Mouse (Mus musculus) heart, embryonic 15.5 days (tissue): ENCODE results near the gene Pde5a. TPM values are rescaled to one million over a fixed set of nuclear protein-coding genes. Genes with fewer than 3 reads are reported as not detected.

Experiments used
- ATAC-seq: fragments of 200-750 bp; cut with Nextera tagmentation; replicated peaks from 2 replicates; pipeline ENCODE4 v1.8.0; 2017; ENCODE audit warnings: low read depth, moderate TSS enrichment; ENCODE audit not compliant: insufficient number of reproducible peaks, insufficient read depth, low FRiP score
- H3K27ac ChIP-seq: fragments of 300-500 bp; sonication (generic); 2 replicates; pipeline ENCODE4 v1.5.1; 2015; ENCODE audit warnings: mild to moderate bottlenecking, inconsistent platforms
- H3K27me3 ChIP-seq: fragments of 300-500 bp; sonication (generic); 2 replicates; pipeline ENCODE4 v1.6.1; 2015; ENCODE audit warnings: inconsistent platforms
- H3K36me3 ChIP-seq: fragments of 300-500 bp; sonication (generic); 2 replicates; pipeline ENCODE4 v1.6.1; 2015; ENCODE audit warnings: mild to moderate bottlenecking, inconsistent platforms
- H3K4me1 ChIP-seq: fragments of 300-500 bp; sonication (generic); replicated peaks from 2 replicates; pipeline ENCODE4 v1.6.1; 2015; ENCODE audit warnings: inconsistent platforms
- H3K4me2 ChIP-seq: fragments of 300-500 bp; sonication (generic); 2 replicates; pipeline ENCODE4 v1.6.1; 2015; ENCODE audit warnings: inconsistent platforms, mild to moderate bottlenecking, moderate library complexity
- H3K4me3 ChIP-seq: fragments of 300-500 bp; sonication (generic); 2 replicates; pipeline ENCODE4 v1.5.1; 2015; ENCODE audit warnings: mild to moderate bottlenecking, inconsistent platforms
- H3K9ac ChIP-seq: fragments of 300-500 bp; sonication (generic); 2 replicates; pipeline ENCODE4 v1.6.1; 2015; ENCODE audit warnings: mild to moderate bottlenecking, inconsistent platforms
- H3K9me3 ChIP-seq: fragments of 300-500 bp; sonication (generic); replicated peaks from 2 replicates; pipeline ENCODE4 v1.6.1; 2016; ENCODE audit warnings: inconsistent platforms
- WGBS: fragments of 180-500 bp; shearing (Covaris S2); methylation state at CpG from one replicate; pipeline ENCODE4 v1.1.7; 2015; ENCODE audit warnings: mixed read lengths; 5-methylcytosine and 5-hydroxymethylcytosine counted together
- polyA plus RNA-seq: library from polyadenylated mRNA; unstranded; fragments of >200 nt; fragmentation: Nextera tagmentation; extraction: Ambion mirVana; gene quantifications from 2 replicates; pipeline ENCODE4 v1.2.1, GENCODE M21; 2015

Pde5a gene
- polyA plus RNA-seq, 1 experiment from 2014 or later, result 2.6 TPM

GRCm38 (mm10) chr3:122766930-122767329 is 38.2 kb downstream of the Pde5a start:
- Histone ChIP-seq H3K9me3 (no peaks in the 10 kb centered on the region), H3K4me2 (no peak overlapping the region), H3K27me3 (no peaks in the 10 kb centered on the region), H3K36me3 (no peaks in the 10 kb centered on the region), H3K4me3 (no peak overlapping the region), H3K9ac (no peak overlapping the region), H3K27ac (no peak overlapping the region), H3K4me1 (no peaks in the 10 kb centered on the region)
- no peak for ATAC-seq
- WGBS, result 52% methylated on average over 4 of the region's 4 CpGs

- H3K9ac ChIP-seq, result no peak overlapping the region
- H3K4me1 ChIP-seq, result no peaks in the 10 kb centered on the region
- no peaks in the 10 kb centered on the region for H3K9me3 ChIP-seq
- 74% methylated on average over 5 of the region's 5 CpGs for WGBS
- H3K27me3 ChIP-seq, result no peaks in the 10 kb centered on the region
- ATAC-seq, result no peak
- H3K36me3 ChIP-seq, result no peaks in the 10 kb centered on the region
- no peak overlapping the region for H3K27ac ChIP-seq
- H3K4me3 ChIP-seq, result no peak overlapping the region
- no peak overlapping the region for H3K4me2 ChIP-seq
Measured at GRCm38 (mm10) chr3:122767841-122768240, 39.1 kb downstream of the Pde5a start.

GRCm38 (mm10) chr3:122781417-122781816 is 52.7 kb downstream of the Pde5a start:
- no peaks in the 10 kb centered on the region for H3K27me3 ChIP-seq
- H3K4me1 ChIP-seq, result no peaks in the 10 kb centered on the region
- H3K4me2 ChIP-seq, result no peak overlapping the region
- H3K36me3 ChIP-seq, result no peaks in the 10 kb centered on the region
- no peak for ATAC-seq
- H3K27ac ChIP-seq, result no peak overlapping the region
- H3K9me3 ChIP-seq, result no peaks in the 10 kb centered on the region
- no peak overlapping the region for H3K9ac ChIP-seq
- H3K4me3 ChIP-seq, result no peak overlapping the region
- WGBS, result 66% methylated on average over 6 of the region's 6 CpGs

GRCm38 (mm10) chr3:122784245-122784644 is 55.5 kb downstream of the Pde5a start:
- Histone ChIP-seq H3K27ac (no peak overlapping the region), H3K9ac (no peak overlapping the region), H3K4me1 (no peaks in the 10 kb centered on the region), H3K9me3 (no peaks in the 10 kb centered on the region), H3K27me3 (no peaks in the 10 kb centered on the region), H3K4me2 (no peak overlapping the region), H3K4me3 (no peak overlapping the region), H3K36me3 (no peaks in the 10 kb centered on the region)
- ATAC-seq, result no peak
- 47% methylated on average over 1 of the region's 1 CpGs for WGBS

- Histone ChIP-seq H3K4me2 (no peak overlapping the region), H3K4me3 (no peak overlapping the region), H3K36me3 (no peaks in the 10 kb centered on the region), H3K4me1 (no peaks in the 10 kb centered on the region), H3K27me3 (no peaks in the 10 kb centered on the region), H3K9ac (no peak overlapping the region), H3K27ac (no peak overlapping the region), H3K9me3 (no peaks in the 10 kb centered on the region)
- WGBS, result 90% methylated on average over 9 of the region's 9 CpGs
- ATAC-seq, result no peak
Measured at GRCm38 (mm10) chr3:122788314-122788713, 59.6 kb downstream of the Pde5a start.

GRCm38 (mm10) chr3:122789544-122789943 is 60.8 kb downstream of the Pde5a start:
- H3K27me3 ChIP-seq, result no peaks in the 10 kb centered on the region
- H3K4me3 ChIP-seq, result no peak overlapping the region
- ATAC-seq, result no peak
- no peaks in the 10 kb centered on the region for H3K36me3 ChIP-seq
- WGBS, result 86% methylated on average over 6 of the region's 6 CpGs
- no peak overlapping the region for H3K9ac ChIP-seq
- H3K9me3 ChIP-seq, result no peaks in the 10 kb centered on the region
- H3K27ac ChIP-seq, result no peak overlapping the region
- no peak overlapping the region for H3K4me2 ChIP-seq
- H3K4me1 ChIP-seq, result peaks cover 6% of the 10 kb centered on the region; the same call in 1 of the 2 replicates

- Histone ChIP-seq H3K9me3 (no peaks in the 10 kb centered on the region), H3K9ac (no peak overlapping the region), H3K27me3 (no peaks in the 10 kb centered on the region), H3K36me3 (no peaks in the 10 kb centered on the region), H3K27ac (no peak overlapping the region), H3K4me2 (no peak overlapping the region), H3K4me3 (no peak overlapping the region), H3K4me1 (no peaks in the 10 kb centered on the region)
- 73% methylated on average over 6 of the region's 6 CpGs for WGBS
- ATAC-seq, result no peak
Measured at GRCm38 (mm10) chr3:122800050-122800449, 71.3 kb downstream of the Pde5a start.

GRCm38 (mm10) chr3:122800553-122801435 is 72.0 kb downstream of the Pde5a start:
- Histone ChIP-seq H3K9me3 (no peaks in the 10 kb centered on the region), H3K27ac (0 out of 2 replicates have a peak overlapping the region, but pooled peaks have one; percentile 25), H3K9ac (no peak overlapping the region), H3K4me1 (no peaks in the 10 kb centered on the region), H3K36me3 (no peaks in the 10 kb centered on the region), H3K27me3 (no peaks in the 10 kb centered on the region), H3K4me2 (no peak overlapping the region), H3K4me3 (no peak overlapping the region)
- WGBS, result 67% methylated on average over 10 of the region's 10 CpGs
- ATAC-seq, result no peak

GRCm38 (mm10) chr3:122801436-122802221 is 72.9 kb downstream of the Pde5a start:
- no peaks in the 10 kb centered on the region for H3K36me3 ChIP-seq
- H3K27ac ChIP-seq, result peak overlapping the region; percentile 44; the same call in 1 of the 2 replicates
- no peaks in the 10 kb centered on the region for H3K27me3 ChIP-seq
- H3K4me2 ChIP-seq, result no peak overlapping the region
- no peaks in the 10 kb centered on the region for H3K9me3 ChIP-seq
- H3K9ac ChIP-seq, result no peak overlapping the region
- WGBS, result 84% methylated on average over 15 of the region's 15 CpGs
- ATAC-seq, result no peak; the same call in 1 of the 2 replicates
- H3K4me1 ChIP-seq, result no peaks in the 10 kb centered on the region
- no peak overlapping the region for H3K4me3 ChIP-seq

- WGBS, result 91% methylated on average over 8 of the region's 8 CpGs
- H3K36me3 ChIP-seq, result no peaks in the 10 kb centered on the region
- H3K9me3 ChIP-seq, result no peaks in the 10 kb centered on the region
- no peak for ATAC-seq
- no peak overlapping the region for H3K27ac ChIP-seq
- no peaks in the 10 kb centered on the region for H3K27me3 ChIP-seq
- no peak overlapping the region for H3K4me2 ChIP-seq
- no peaks in the 10 kb centered on the region for H3K4me1 ChIP-seq
- H3K9ac ChIP-seq, result no peak overlapping the region
- no peak overlapping the region for H3K4me3 ChIP-seq
Measured at GRCm38 (mm10) chr3:122807313-122807712, 78.6 kb downstream of the Pde5a start.

GRCm38 (mm10) chr3:122810090-122810863 is 81.5 kb downstream of the Pde5a start:
- no peak overlapping the region for H3K4me2 ChIP-seq
- H3K4me3 ChIP-seq, result no peak overlapping the region
- WGBS, result 74% methylated on average over 2 of the region's 2 CpGs
- H3K27me3 ChIP-seq, result no peaks in the 10 kb centered on the region
- no peak overlapping the region for H3K9ac ChIP-seq
- no peaks in the 10 kb centered on the region for H3K36me3 ChIP-seq
- ATAC-seq, result no peak
- no peaks in the 10 kb centered on the region for H3K9me3 ChIP-seq
- H3K4me1 ChIP-seq, result no peaks in the 10 kb centered on the region
- no peak overlapping the region for H3K27ac ChIP-seq
